Mouse (Mus musculus): ENCODE measurements around the gene Cyp2b10.

DNA sequence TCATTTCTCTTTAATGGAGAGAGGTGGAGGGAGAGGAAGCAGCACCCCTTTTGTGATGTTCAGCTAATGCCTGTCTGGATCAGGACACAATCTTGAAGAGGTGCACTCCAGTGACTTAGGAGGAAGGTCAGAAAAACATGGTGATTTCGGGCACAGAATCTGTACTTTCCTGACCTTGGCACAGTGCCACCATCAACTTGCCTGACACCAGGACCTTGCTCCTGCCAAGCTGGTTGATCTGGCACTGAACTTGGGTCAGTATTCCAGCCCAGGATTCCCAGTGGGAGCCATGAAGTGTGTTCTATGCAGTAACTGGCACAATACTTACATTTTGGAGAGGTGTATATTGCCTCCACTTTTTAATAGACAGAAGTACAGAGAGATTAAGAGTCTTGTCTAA, 2.3 kb upstream of the Cyp2b10 start:
- TF ChIP-seq CTCF (conservative IDR thresholded peaks at IDR 0.05; ENCODE audit: low read length) (no peak), POU5F1 (IDR thresholded peaks at IDR 0.05; ENCODE audit: borderline replicate concordance, low read length) (no peak)
